Mouse (Mus musculus): ENCODE results near the gene Gab3.
A peak's percentile ranks its signal among the peaks of the same experiment; 100 is the strongest.

Gene Gab3

GRCm38 (mm10) chrX:75084774-75085508 is at the start of gene Gab3:
Gab3 (minus strand) TSS chrX:75085458.
- DNase-seq (ENCODE audit: low spot score in 2 of 2): peak; percentile 11 to 22

DNA sequence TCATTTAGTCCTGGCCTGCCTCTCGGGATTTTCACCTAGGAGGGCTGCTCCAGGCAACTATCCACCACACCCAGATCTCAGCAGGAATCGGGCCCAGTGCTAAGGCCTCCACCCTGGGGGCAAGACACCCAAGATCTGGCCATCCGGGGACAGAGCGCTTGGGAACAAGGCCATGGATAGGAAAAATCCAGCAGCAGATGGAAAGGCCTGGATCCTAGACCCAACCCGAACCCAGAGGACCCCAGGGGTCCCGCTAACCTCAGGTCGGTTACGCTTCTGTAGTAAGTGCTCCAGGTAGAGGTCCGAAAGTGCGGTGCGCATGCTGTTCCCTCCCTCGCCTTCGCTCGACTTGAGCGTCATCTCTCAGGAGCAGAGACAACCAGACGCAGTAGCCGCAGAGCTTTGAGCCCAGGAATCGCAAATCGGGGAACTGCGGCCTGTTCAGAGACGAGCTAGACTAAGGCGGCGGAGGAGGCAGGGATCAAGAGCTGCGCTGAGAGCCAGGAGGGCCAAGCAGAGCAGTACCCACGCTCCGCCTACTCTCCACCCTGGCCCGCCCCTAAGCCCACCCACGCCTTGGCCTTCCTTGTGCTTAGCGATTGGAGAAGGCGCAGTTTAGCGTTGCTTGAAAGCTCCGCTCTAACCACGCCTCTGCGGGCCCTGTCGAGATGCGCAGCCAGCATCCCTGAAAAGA is 45.4 kb upstream of the Gab3 start, which contains the start of gene Mpp1:
Mpp1 (minus strand) TSS at position 550 of the 694 bp plus-strand sequence.
- DNase-seq (ENCODE audit: low spot score in 2 of 2): peak; percentile 27 to 62

- no peak for DNase-seq (ENCODE audit: low spot score in 2 of 2)
Observed at GRCm38 (mm10) chrX:75129474-75129873, 44.2 kb upstream of the Gab3 start.

DNA sequence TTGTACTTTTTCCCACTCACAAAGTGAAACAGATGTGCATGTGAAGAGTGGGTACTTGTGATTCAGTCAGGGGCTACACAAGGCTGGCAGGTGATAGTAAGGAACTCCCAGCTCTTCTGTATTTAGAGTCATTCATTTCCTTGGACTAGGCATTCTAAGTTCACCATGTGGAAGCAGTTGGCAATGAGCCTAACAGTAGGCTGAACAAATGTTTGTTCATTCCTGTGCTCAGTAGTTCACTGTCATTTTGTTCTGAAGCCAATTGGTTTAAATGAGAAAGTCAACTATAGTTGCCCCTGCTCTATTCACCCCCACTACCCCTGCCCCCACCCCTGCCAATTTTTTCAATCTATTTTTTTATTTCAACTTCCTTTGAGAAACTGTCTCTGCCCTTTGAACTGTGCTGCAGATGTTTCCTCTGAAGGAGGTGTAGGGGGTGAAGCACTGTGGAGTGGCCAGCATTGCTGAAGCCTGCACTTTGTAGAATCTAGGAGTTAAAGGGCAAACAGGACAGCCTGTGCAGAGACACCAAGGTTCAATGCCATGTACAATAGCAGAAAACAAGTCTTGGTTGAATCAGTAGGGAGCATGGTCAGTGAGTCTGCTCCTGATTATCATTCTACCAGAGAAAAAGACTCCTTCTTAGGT is 43.2 kb upstream of the Gab3 start:
- DNase-seq (ENCODE audit: low spot score in 2 of 2): no peak

DNA sequence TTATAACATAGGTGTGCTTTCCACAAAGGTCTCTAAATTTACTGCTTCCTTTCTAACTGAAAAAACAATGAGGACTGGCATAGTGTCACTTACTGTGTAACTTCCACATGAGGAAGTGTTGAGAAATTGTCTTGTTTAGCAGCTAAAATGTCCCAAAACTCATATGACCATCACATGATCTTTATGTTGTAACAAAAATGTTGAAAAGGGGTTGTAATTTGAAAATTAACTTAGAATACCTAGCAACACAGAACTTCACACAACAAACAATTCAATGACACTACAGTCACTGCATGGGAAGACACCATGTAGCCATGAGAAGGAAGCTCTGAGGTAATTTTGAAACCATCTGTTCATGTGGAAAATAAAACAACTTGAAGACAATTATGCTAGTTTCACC is 41.6 kb upstream of the Gab3 start:
- no peak for DNase-seq (ENCODE audit: low spot score in 2 of 2)

- no peak for DNase-seq (ENCODE audit: low spot score in 2 of 2)
Observed at GRCm38 (mm10) chrX:75125606-75126005, 40.3 kb upstream of the Gab3 start.

GRCm38 (mm10) chrX:75115550-75115949 is 30.3 kb upstream of the Gab3 start:
- DNase-seq (ENCODE audit: low spot score in 2 of 2): no peak

DNA sequence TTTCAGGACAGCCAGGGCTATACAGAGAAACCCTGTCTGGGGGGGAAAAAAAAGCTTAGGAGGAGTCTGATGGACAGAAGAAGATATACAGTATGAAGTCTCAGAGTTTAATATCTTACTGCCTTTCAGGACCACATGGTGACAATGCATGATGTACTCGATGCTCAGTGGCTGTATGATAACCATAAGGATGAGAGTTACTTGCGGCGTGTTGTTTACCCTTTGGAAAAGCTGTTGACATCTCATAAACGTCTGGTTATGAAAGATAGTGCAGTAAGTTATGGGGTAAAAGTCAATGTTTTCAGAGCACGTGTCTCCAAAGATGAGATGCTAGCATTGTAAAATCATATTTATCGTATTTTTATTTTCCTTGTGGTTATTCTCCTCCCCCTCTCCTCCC is 17.0 kb upstream of the Gab3 start:
- no peak for DNase-seq (ENCODE audit: low spot score in 2 of 2)

GRCm38 (mm10) chrX:75098799-75099198 is 13.5 kb upstream of the Gab3 start:
- no peak for DNase-seq (ENCODE audit: low spot score in 2 of 2)

- no peak for DNase-seq (ENCODE audit: low spot score in 2 of 2)
Observed at GRCm38 (mm10) chrX:75096163-75096770, 11.0 kb upstream of the Gab3 start.

DNA sequence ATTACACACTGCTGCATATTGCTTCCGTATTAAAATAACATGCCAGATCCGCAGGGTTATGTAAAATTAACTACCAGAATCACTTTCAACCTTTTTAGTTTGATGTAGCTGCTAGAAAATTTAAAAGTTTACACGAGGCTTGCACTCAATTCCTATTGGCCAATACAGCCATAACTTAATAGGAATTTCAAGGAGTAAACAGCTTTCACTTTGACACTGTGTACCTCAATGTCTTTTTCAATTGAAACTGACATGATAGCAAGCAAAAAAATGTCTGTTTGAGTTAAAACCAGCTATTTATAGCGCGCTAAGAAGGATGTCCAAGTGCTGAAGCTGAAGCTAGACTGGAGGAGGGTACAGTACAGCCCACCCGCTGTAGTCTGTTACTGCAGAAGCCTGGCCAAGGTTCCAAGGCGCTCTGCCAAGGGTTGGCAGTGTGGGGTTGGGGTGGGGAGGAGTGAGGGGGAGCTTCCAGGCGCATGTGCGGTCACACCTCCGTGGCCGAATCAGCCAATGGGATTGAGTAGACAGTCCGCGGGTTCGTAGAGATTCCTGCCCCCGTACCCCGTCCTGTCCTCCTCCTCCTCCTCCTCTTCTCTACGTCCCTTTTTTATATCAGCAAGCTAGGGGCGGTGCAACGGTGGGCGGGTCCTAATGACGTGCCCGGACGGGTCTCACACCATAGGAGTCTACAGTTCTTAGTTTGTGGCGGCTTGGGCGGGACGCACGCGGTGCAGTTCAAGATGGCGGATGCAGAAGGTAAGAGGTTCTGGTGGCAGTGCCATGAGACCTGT is 10.3 kb upstream of the Gab3 start, which contains the start of gene Dkc1:
Dkc1 (plus strand) TSS at position 486 of the 794 bp plus-strand sequence.
- DNase-seq (ENCODE audit: low spot score in 2 of 2): peak; percentile 44 to 85

GRCm38 (mm10) chrX:75085654-75086053 is 396 bp upstream of the Gab3 start:
- DNase-seq (ENCODE audit: low spot score in 2 of 2): no peak

DNA sequence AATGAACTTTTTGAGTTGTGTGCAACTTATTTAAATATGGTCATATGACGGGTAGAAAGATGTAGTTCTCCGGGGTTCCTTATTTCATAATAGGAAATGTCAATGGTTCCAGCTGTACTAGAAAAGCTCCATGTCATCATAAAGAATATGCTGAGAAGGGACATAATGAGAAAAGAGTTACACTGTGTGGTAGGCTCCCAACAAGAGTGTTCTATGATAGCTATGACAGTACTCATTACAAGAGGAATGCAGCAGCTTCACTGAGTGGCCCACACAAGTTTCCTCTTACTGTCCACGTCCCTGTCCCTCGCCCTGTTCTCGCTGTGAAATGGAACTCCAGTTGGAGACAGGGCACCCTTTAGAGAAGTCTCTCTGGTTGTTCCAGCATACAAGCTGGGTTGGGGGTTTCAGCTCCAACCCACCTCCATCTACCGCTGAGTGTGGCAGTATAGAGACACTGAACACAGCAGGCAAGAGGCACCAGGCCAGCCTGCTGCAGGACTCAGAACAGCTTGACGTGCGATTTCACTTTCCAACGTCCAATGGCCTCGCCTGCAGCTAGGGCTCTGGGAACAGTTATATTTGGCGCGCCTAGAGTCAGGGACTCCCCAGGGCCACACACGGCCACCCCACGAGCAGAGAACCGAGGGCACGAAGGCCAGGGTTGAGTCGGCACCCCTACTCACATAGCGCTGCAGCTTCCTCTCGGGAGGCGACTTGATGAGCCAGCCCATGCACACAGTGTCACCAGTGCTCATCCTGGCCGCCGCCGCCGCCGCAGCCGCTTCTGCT is 1.1 kb downstream of the Gab3 start:
- peak in 1 of 2 experiments; percentile 4 for DNase-seq (ENCODE audit: low spot score in 2 of 2)

DNA sequence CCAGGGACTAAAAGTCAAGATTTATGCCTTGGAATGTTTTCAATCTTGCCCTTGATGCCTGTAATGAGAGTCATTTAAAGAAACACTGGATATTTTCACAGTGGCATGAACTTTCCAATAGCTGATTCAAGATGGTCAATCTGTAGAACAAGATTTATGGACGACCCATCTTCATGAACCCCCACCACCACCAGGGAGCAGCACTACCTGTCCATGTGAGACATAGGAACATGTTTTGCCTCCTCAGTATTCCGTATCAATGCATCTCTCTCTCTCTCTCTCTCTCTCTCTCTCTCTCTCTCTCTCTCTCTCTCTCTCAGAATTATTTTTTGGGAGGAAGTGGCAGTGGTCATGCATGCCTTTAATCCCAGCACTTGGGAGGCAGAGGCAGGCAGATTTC is 2.9 kb downstream of the Gab3 start:
- no peak for DNase-seq (ENCODE audit: low spot score in 2 of 2)

GRCm38 (mm10) chrX:75056120-75056775 is 29.0 kb downstream of the Gab3 start:
- DNase-seq (ENCODE audit: low spot score in 2 of 2): no peak

DNA sequence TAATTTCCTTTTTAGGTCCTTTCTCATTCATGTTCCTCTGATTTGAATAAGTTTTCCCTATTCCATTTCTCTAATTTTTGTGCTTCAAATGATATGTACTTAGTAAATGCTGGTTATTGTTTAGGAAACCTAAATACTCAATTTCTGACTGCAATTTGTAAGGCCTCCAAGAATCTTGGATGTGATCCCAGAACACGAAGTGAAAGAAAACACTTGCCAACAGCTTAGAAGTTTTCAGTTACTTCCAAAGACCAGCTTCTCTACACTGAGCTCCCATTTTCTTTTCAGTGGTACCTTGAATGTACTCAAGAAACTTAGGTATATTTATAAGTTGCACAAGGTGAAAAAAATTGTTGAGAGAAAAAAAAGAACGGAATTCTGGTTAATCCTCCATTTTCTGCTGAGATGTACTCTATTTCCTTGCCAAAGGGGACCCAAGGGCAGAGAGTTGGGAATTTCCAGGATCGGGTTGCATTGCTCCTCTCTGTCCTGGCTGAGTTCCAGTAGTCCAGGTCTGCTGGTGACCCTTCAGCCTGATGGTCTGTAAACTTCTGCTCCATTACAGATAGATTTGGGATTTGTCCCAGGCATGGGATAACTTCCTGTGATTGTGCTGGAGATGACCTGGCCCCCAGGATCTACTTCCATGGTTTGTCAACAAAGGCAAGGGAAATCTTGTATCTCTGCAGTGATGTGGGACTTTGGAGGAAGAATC is 38.2 kb downstream of the Gab3 start:
- DNase-seq (ENCODE audit: low spot score in 2 of 2): no peak

DNA sequence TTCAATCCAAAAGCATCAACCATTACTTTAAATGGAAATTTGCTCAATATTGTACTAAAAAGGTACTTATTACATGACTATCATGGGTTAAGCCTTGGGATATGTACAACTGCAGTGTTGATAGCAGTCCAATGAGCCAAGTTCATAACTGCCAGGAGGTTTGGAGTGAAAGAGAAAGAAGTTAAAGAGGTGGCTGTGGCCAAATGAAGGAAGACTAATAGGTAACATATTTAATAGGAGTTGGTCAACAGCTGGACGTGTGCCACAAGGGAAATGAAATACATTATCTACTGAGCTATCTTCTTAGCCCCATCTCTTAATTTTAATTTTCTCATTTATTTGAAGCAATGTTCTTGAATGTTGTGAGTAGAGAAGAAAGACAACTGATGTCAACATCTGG is 39.3 kb downstream of the Gab3 start:
- DNase-seq (ENCODE audit: low spot score in 2 of 2): no peak

- DNase-seq (ENCODE audit: low spot score in 2 of 2): no peak
Observed at GRCm38 (mm10) chrX:75044595-75044994, 40.7 kb downstream of the Gab3 start.

DNA sequence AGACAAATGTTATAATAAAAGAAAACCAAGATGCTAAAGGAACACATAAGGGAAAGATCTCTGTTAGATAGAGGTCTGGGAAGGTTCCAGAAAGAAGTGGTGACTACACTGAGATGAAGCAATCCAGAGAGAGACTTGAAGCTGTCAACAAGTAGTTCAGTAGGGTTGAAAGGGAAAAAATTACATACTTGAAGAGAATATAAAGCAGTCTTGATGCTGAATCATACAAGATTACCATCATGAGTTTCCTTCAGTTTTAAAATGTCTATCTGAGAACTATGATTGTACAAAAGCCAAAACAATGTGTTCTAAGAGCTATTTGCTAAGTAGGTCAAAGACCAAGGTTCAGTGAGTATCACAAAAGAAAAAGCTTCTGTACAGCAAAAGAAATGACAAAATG is 48.6 kb downstream of the Gab3 start:
- no peak for DNase-seq (ENCODE audit: low spot score in 2 of 2)

Data from cerebellum, postnatal 4 days (tissue).